Mouse (Mus musculus) forebrain, embryonic 16.5 days (tissue): ENCODE measurements around the gene Trpc4ap. TPM values are rescaled to one million over a fixed set of nuclear protein-coding genes. Genes with fewer than 3 reads are reported as not detected.
"Not testable (repeated sequence)": the region's sequence is repeated elsewhere in the genome, so short reads cannot be mapped to it uniquely, and the experiment has no call there.

Experiments used
- ATAC-seq: fragments of 200-750 bp; cut with Nextera tagmentation; 2 replicates; pipeline ENCODE4 v1.8.0; 2017; ENCODE audit warnings: mild to moderate bottlenecking, moderate library complexity
- H3K27ac ChIP-seq: fragments of 300-500 bp; sonication (generic); 2 replicates; pipeline ENCODE4 v1.5.1; 2014; ENCODE audit warnings: low read length, control low read depth
- H3K27me3 ChIP-seq: fragments of 300-500 bp; sonication (generic); replicated peaks from 2 replicates; pipeline ENCODE4 v1.6.1; 2014; ENCODE audit warnings: low read length; ENCODE audit not compliant: control insufficient read depth, insufficient read depth
- H3K36me3 ChIP-seq: fragments of 300-500 bp; sonication (generic); 2 replicates; pipeline ENCODE4 v1.6.1; 2014; ENCODE audit not compliant: control insufficient read depth, insufficient read depth
- H3K4me1 ChIP-seq: fragments of 300-500 bp; sonication (generic); replicated peaks from 2 replicates; pipeline ENCODE4 v1.6.1; 2014; ENCODE audit warnings: low read length; ENCODE audit not compliant: control insufficient read depth, insufficient read depth
- H3K4me2 ChIP-seq: fragments of 300-500 bp; sonication (generic); 2 replicates; pipeline ENCODE4 v1.6.1; 2014; ENCODE audit warnings: mild to moderate bottlenecking, low read length, control low read depth
- H3K4me3 ChIP-seq: fragments of 300-500 bp; sonication (generic); replicated peaks from 2 replicates; pipeline ENCODE4 v1.5.1; 2014; ENCODE audit warnings: mild to moderate bottlenecking, low read length, control low read depth
- H3K9ac ChIP-seq: fragments of 300-500 bp; sonication (generic); replicated peaks from 2 replicates; pipeline ENCODE4 v1.6.1; 2014; ENCODE audit warnings: low read depth, low read length, control low read depth
- H3K9me3 ChIP-seq: fragments of 300-500 bp; sonication (generic); 2 replicates; pipeline ENCODE4 v1.6.1; 2016; ENCODE audit warnings: low read length; ENCODE audit not compliant: control insufficient read depth
- WGBS: fragments of 180-500 bp; shearing (Covaris S2); extraction: QIAGEN DNeasy Blood & Tissue Kit; methylation state at CpG from one replicate; pipeline ENCODE4 v1.1.7; 2014; 5-methylcytosine and 5-hydroxymethylcytosine counted together
- polyA plus RNA-seq: library from polyadenylated mRNA; unstranded; fragments of >200 nt; fragmentation: Nextera tagmentation; extraction: Ambion mirVana; gene quantifications from 2 replicates; pipeline ENCODE4 v1.2.1, GENCODE M21; 2015

Gene Trpc4ap
- polyA plus RNA-seq, result 179 and 180 TPM in 2 replicates

GRCm38 (mm10) chr2:155691723-155692493, at the start of gene Trpc4ap:
Gene Trpc4ap, minus strand, starts transcription at chr2:155692384.
- WGBS, result under 1% methylated on average over 68 of the region's 72 CpGs
- H3K4me3 ChIP-seq, result peak within 1 kb of the TSS; percentile 90
- peak within 1 kb of the TSS; percentile 96 for H3K9ac ChIP-seq
- peak; percentile 99 for ATAC-seq
- H3K4me2 ChIP-seq, result peak within 1 kb of the TSS; percentile 77
- H3K36me3 ChIP-seq, result no peaks in the 10 kb centered on the region
- no peaks in the 10 kb centered on the region for H3K27me3 ChIP-seq
- peaks cover 21% of the 10 kb centered on the region for H3K4me1 ChIP-seq
- H3K27ac ChIP-seq, result peak within 1 kb of the TSS; percentile 90
- no peaks in the 10 kb centered on the region for H3K9me3 ChIP-seq

GRCm38 (mm10) chr2:155737803-155738202, 45.6 kb upstream of the Trpc4ap start:
- Histone ChIP-seq H3K27me3 (peaks cover 2% of the 10 kb centered on the region; the same call in 1 of the 2 replicates), H3K4me3 (no peak overlapping the region), H3K27ac (no peak overlapping the region), H3K9ac (no peak overlapping the region), H3K4me2 (no peak overlapping the region), H3K9me3 (no peaks in the 10 kb centered on the region), H3K36me3 (no peaks in the 10 kb centered on the region), H3K4me1 (peaks cover under 1% of the 10 kb centered on the region; the same call in 1 of the 2 replicates)
- WGBS, result 75% methylated on average over 9 of the region's 9 CpGs
- no peak for ATAC-seq

- no peak overlapping the region for H3K4me3 ChIP-seq
- H3K4me2 ChIP-seq, result no peak overlapping the region
- H3K9ac ChIP-seq, result no peak overlapping the region
- ATAC-seq, result no peak
- no peaks in the 10 kb centered on the region for H3K9me3 ChIP-seq
- no peaks in the 10 kb centered on the region for H3K4me1 ChIP-seq
- 81% methylated on average over 6 of the region's 6 CpGs for WGBS
- no peak overlapping the region for H3K27ac ChIP-seq
- H3K27me3 ChIP-seq, result peaks cover 2% of the 10 kb centered on the region; the same call in 1 of the 2 replicates
- H3K36me3 ChIP-seq, result no peaks in the 10 kb centered on the region
Observed at GRCm38 (mm10) chr2:155736936-155737335, 44.8 kb upstream of the Trpc4ap start.

GRCm38 (mm10) chr2:155735766-155736165, 43.6 kb upstream of the Trpc4ap start, which contains the start of gene Gm17581:
Gene Gm17581, minus strand, starts transcription at chr2:155735866.
- WGBS, result 88% methylated on average over 5 of the region's 5 CpGs
- H3K36me3 ChIP-seq, ATAC-seq, H3K4me3 ChIP-seq, H3K4me1 ChIP-seq, H3K27ac ChIP-seq, H3K9ac ChIP-seq, H3K4me2 ChIP-seq, H3K27me3 ChIP-seq, H3K9me3 ChIP-seq: not testable (repeated sequence)

- H3K36me3 ChIP-seq, result no peaks in the 10 kb centered on the region
- no peaks in the 10 kb centered on the region for H3K9me3 ChIP-seq
- no peaks in the 10 kb centered on the region for H3K4me1 ChIP-seq
- H3K27ac ChIP-seq, result no peak overlapping the region
- H3K4me3 ChIP-seq, result no peak overlapping the region
- ATAC-seq, result no peak
- WGBS, result 85% methylated on average over 5 of the region's 5 CpGs
- H3K4me2 ChIP-seq, result no peak overlapping the region
- peaks cover 2% of the 10 kb centered on the region; the same call in 1 of the 2 replicates for H3K27me3 ChIP-seq
- H3K9ac ChIP-seq, result no peak overlapping the region
Observed at GRCm38 (mm10) chr2:155735080-155735479, 42.9 kb upstream of the Trpc4ap start.

- Histone ChIP-seq H3K27me3 (peaks cover 2% of the 10 kb centered on the region; the same call in 1 of the 2 replicates), H3K4me3 (peak within 1 kb of the TSS; percentile 95), H3K9ac (peak within 1 kb of the TSS; percentile 89), H3K4me2 (peak within 1 kb of the TSS; percentile 98), H3K9me3 (no peaks in the 10 kb centered on the region), H3K4me1 (peaks cover 15% of the 10 kb centered on the region), H3K36me3 (0 out of 2 replicates have a peak, but pooled peaks cover 3% of the 10 kb centered on the region), H3K27ac (peak within 1 kb of the TSS; percentile 50; the same call in 1 of the 2 replicates)
- peak; percentile 98 for ATAC-seq
- under 1% methylated on average over 33 of the region's 33 CpGs for WGBS
Observed at GRCm38 (mm10) chr2:155729158-155729645, 37.0 kb upstream of the Trpc4ap start, which contains the start of gene Edem2. Gene Edem2, minus strand, starts transcription at chr2:155729475.

GRCm38 (mm10) chr2:155728742-155729141, 36.6 kb upstream of the Trpc4ap start:
- ATAC-seq, result peak; percentile 16; the same call in 1 of the 2 replicates
- WGBS, result 4% methylated on average over 15 of the region's 15 CpGs
- Histone ChIP-seq H3K4me2 (peak overlapping the region; percentile 98), H3K9ac (peak overlapping the region; percentile 89), H3K36me3 (peaks cover 5% of the 10 kb centered on the region; the same call in 1 of the 2 replicates), H3K9me3 (no peaks in the 10 kb centered on the region), H3K27ac (no peak overlapping the region), H3K27me3 (peaks cover 2% of the 10 kb centered on the region; the same call in 1 of the 2 replicates), H3K4me1 (peaks cover 15% of the 10 kb centered on the region), H3K4me3 (peak overlapping the region; percentile 95)

- Histone ChIP-seq H3K4me2 (peak overlapping the region; percentile 98; the same call in 1 of the 2 replicates), H3K4me3 (no peak overlapping the region), H3K9ac (no peak overlapping the region), H3K27ac (no peak overlapping the region), H3K9me3 (no peaks in the 10 kb centered on the region), H3K27me3 (no peaks in the 10 kb centered on the region), H3K36me3 (peaks cover 5% of the 10 kb centered on the region; the same call in 1 of the 2 replicates), H3K4me1 (peaks cover 15% of the 10 kb centered on the region)
- ATAC-seq, result no peak
- WGBS, result 77% methylated on average over 7 of the region's 7 CpGs
Observed at GRCm38 (mm10) chr2:155727764-155728395, 35.7 kb upstream of the Trpc4ap start.

- WGBS, result 88% methylated on average over 7 of the region's 7 CpGs
- no peak overlapping the region for H3K9ac ChIP-seq
Observed at GRCm38 (mm10) chr2:155726302-155726701, 34.1 kb upstream of the Trpc4ap start.

More at GRCm38 (mm10) chr2:155726302-155726701, 34.1 kb upstream of the Trpc4ap start:
- Histone ChIP-seq H3K27ac (no peak overlapping the region), H3K27me3 (no peaks in the 10 kb centered on the region), H3K9me3 (no peaks in the 10 kb centered on the region), H3K4me3 (no peak overlapping the region), H3K4me1 (peaks cover 15% of the 10 kb centered on the region), H3K36me3 (peaks cover 5% of the 10 kb centered on the region; the same call in 1 of the 2 replicates), H3K4me2 (no peak overlapping the region)
- no peak for ATAC-seq
